ENCODE assay signal across 22 mouse cellular contexts in genomic region chr4:7423204-7423603, GRCm38 (mm10).
DNase-seq lines count a peak whose midpoint lies in the region; ATAC-seq and TF ChIP-seq lines count a peak whose summit lies in the region.
"Had no signal": no experiment of that assay in that cellular context is flagged by ENCODE, and none has a peak within 500 bp of the region (broad histone marks: within the 10 kb centered on the region; RNA-seq: fewer than 3 reads in every experiment).

No protein-coding gene starts in this region.

- no peaks in the 10 kb centered on the region for H3K36me3 ChIP-seq in forebrain, embryonic 14.5 days (ENCODE audit: control insufficient read depth, insufficient read depth, low read length)
- no peaks in the 10 kb centered on the region for H3K36me3 ChIP-seq in forebrain, embryonic 10.5 days (replicated peaks)
- no peaks in the 10 kb centered on the region for H3K36me3 ChIP-seq in forebrain, embryonic 16.5 days (ENCODE audit: control insufficient read depth, insufficient read depth)
- H3K36me3 ChIP-seq: embryonic facial prominence, embryonic 13.5 days; embryonic facial prominence, embryonic 15.5 days had no signal

- no peaks in the 10 kb centered on the region for H3K27me3 ChIP-seq in forebrain, embryonic 14.5 days (replicated peaks; ENCODE audit: control insufficient read depth, insufficient read depth, low read length)
- no peaks in the 10 kb centered on the region for H3K27me3 ChIP-seq in forebrain, embryonic 10.5 days (ENCODE audit: poor library complexity, severe bottlenecking)
- H3K27me3 ChIP-seq in forebrain, embryonic 16.5 days (replicated peaks; ENCODE audit: control insufficient read depth, insufficient read depth, low read length): no peaks in the 10 kb centered on the region
- H3K27me3 ChIP-seq: embryonic facial prominence, embryonic 13.5 days; embryonic facial prominence, embryonic 15.5 days had no signal

- TF ChIP-seq POLR2A in brain, embryonic 14.5 days (IDR thresholded peaks at IDR 0.05; ENCODE audit: borderline replicate concordance, extremely low read depth, insufficient read depth, insufficient read length, poor library complexity, severe bottlenecking): no peak

- TF ChIP-seq CTCF in brain, embryonic 14.5 days (IDR thresholded peaks at IDR 0.05; ENCODE audit: borderline replicate concordance, extremely low read depth, insufficient read depth, insufficient read length): no peak

- no peak overlapping the region for H3K4me2 ChIP-seq in forebrain, embryonic 14.5 days (ENCODE audit: low read length)
- H3K4me2 ChIP-seq in forebrain, embryonic 16.5 days (ENCODE audit: low read length): no peak overlapping the region
- H3K4me2 ChIP-seq: embryonic facial prominence, embryonic 13.5 days; embryonic facial prominence, embryonic 15.5 days had no signal

- peak; percentile 34; the same call in 1 of the 2 replicates for ATAC-seq in forebrain, embryonic 14.5 days
- ATAC-seq in frontal cortex, adult (ENCODE audit: low TSS enrichment): 0 out of 2 replicates have a peak, but pooled peaks have one; percentile 20
- ATAC-seq in forebrain, embryonic 16.5 days: peak; percentile 74

- 73% methylated on average over 4 of the region's 4 CpGs for WGBS in forebrain, embryonic 14.5 days
- 87% methylated on average over 4 of the region's 4 CpGs for WGBS in forebrain, embryonic 10.5 days
- 49% methylated on average over 4 of the region's 4 CpGs for WGBS in forebrain, embryonic 16.5 days

- H3K4me3 ChIP-seq in forebrain, embryonic 14.5 days (ENCODE audit: low read depth, low read length): no peak overlapping the region
- H3K4me3 ChIP-seq in forebrain, embryonic 10.5 days: no peak overlapping the region
- no peak overlapping the region for H3K4me3 ChIP-seq in forebrain, embryonic 16.5 days (replicated peaks; ENCODE audit: low read length)
- H3K4me3 ChIP-seq: embryonic facial prominence, embryonic 13.5 days; embryonic facial prominence, embryonic 15.5 days; erythroblast, embryonic 14.5 days; gastrocnemius, adult 2 months had no signal

- H3K9ac ChIP-seq in forebrain, embryonic 14.5 days (ENCODE audit: low read length): no peak overlapping the region
- no peak overlapping the region for H3K9ac ChIP-seq in forebrain, embryonic 16.5 days (replicated peaks; ENCODE audit: low read depth, low read length)
- H3K9ac ChIP-seq: embryonic facial prominence, embryonic 13.5 days; embryonic facial prominence, embryonic 15.5 days had no signal

- DNase-seq in forebrain, embryonic 14.5 days (ENCODE audit: low spot score): peak; percentile 48
- no peak for DNase-seq in forebrain, embryonic 10.5 days (ENCODE audit: extremely low spot score, low spot score)
- no peak for DNase-seq in frontal cortex, postnatal 25 days (ENCODE audit: low spot score in 2 of 2)
- DNase-seq in brain, embryonic 14.5 days (ENCODE audit: low read depth): peak; percentile 68
- no peak for DNase-seq in adrenal gland, adult 8-10 months
- no peak for DNase-seq in layer of hippocampus, postnatal 10 days (ENCODE audit: low spot score in 2 of 2)
- DNase-seq: adrenal gland, adult 2 months; adrenal gland, postnatal 14 days; adrenal gland, postnatal 36 days; cerebellum, adult 11 months; cerebellum, adult 18-20 months; cerebellum, adult 8-10 months; cerebellum, adult 9-11 months; cerebellum, postnatal 14 days; cerebellum, postnatal 36 days; embryo, embryonic 11 days; gastrocnemius, adult 2 months had no signal

- no peaks in the 10 kb centered on the region for H3K9me3 ChIP-seq in forebrain, embryonic 14.5 days (replicated peaks; ENCODE audit: control insufficient read depth, low read length)
- no peaks in the 10 kb centered on the region for H3K9me3 ChIP-seq in forebrain, embryonic 10.5 days
- no peaks in the 10 kb centered on the region for H3K9me3 ChIP-seq in forebrain, embryonic 16.5 days (ENCODE audit: control insufficient read depth, low read length)
- H3K9me3 ChIP-seq: embryonic facial prominence, embryonic 13.5 days; embryonic facial prominence, embryonic 15.5 days had no signal

- H3K27ac ChIP-seq in forebrain, embryonic 14.5 days (ENCODE audit: low read depth, low read length): no peak overlapping the region
- H3K27ac ChIP-seq in forebrain, embryonic 10.5 days: no peak overlapping the region
- no peak overlapping the region for H3K27ac ChIP-seq in forebrain, embryonic 16.5 days (ENCODE audit: low read length)
- H3K27ac ChIP-seq: embryonic facial prominence, embryonic 13.5 days; embryonic facial prominence, embryonic 15.5 days; gastrocnemius, adult 2 months had no signal

- H3K4me1 ChIP-seq in forebrain, embryonic 14.5 days (ENCODE audit: control insufficient read depth, insufficient read depth, low read length): no peaks in the 10 kb centered on the region
- no peaks in the 10 kb centered on the region for H3K4me1 ChIP-seq in forebrain, embryonic 10.5 days
- no peaks in the 10 kb centered on the region for H3K4me1 ChIP-seq in forebrain, embryonic 16.5 days (replicated peaks; ENCODE audit: control insufficient read depth, insufficient read depth, low read length)
- H3K4me1 ChIP-seq: embryonic facial prominence, embryonic 13.5 days; embryonic facial prominence, embryonic 15.5 days had no signal

Comparison
In these comparisons a context has a peak if more than half of its experiments do, and no peak if none do; other contexts are left out.
1. DNase-seq: peak in forebrain, embryonic 14.5 days (single experiment) and brain, embryonic 14.5 days (single experiment); none in forebrain, embryonic 10.5 days (single experiment), frontal cortex, postnatal 25 days (0 of 2), adrenal gland, adult 8-10 months (single experiment) and layer of hippocampus, postnatal 10 days (0 of 2).
2. ATAC-seq: peak in every context shown above with its lines; median percentile 74 in forebrain, embryonic 16.5 days; 34 in forebrain, embryonic 14.5 days; 20 in frontal cortex, adult.